Mouse (Mus musculus) G1E (cell line): ENCODE measurements at regions not wholly inside any gene's neighbourhood (a gene's known extent, or its start where the extent isn't known, plus 50 kb on each side); places are given as distances from the start of the nearest gene placed in this dataset.

ENCODE experiments used
- ATAC-seq: 2 replicates; pipeline ENCODE4 v1.8.0; 2016; ENCODE audit warnings: mild to moderate bottlenecking; ENCODE audit not compliant: insufficient number of reproducible peaks, poor library complexity, low FRiP score, severe bottlenecking; ENCODE audit errors: extremely low read depth
- DNase-seq: peaks from one replicate; pipeline ENCODE4 v3.0.0; 2012; ENCODE audit warnings: low spot score
- H3K27me3 ChIP-seq: 2 replicates; pipeline ENCODE4 v1.6.1; 2012; ENCODE audit warnings: mild to moderate bottlenecking, low read length, inconsistent platforms; ENCODE audit not compliant: insufficient read depth
- H3K36me3 ChIP-seq: replicated peaks from 2 replicates; pipeline ENCODE3; 2012; ENCODE audit warnings: mild to moderate bottlenecking, inconsistent platforms
- H3K4me1 ChIP-seq: 2 replicates; pipeline ENCODE4 v1.6.1; 2012; ENCODE audit warnings: low read depth, low read length, inconsistent platforms, mixed read lengths; ENCODE audit not compliant: insufficient read depth
- H3K4me3 ChIP-seq: 2 replicates; pipeline ENCODE4 v1.5.1; 2012; ENCODE audit warnings: low read depth, mild to moderate bottlenecking, inconsistent platforms, low read length, moderate library complexity, mixed read lengths
- H3K9me3 ChIP-seq: replicated peaks from 2 replicates; pipeline ENCODE4 v1.6.1; 2012; ENCODE audit warnings: inconsistent platforms
- CTCF ChIP-seq: IDR thresholded peaks from 2 replicates; pipeline ENCODE4 v1.5.1; 2012; ENCODE audit warnings: low read depth, low read length, inconsistent platforms, mixed read lengths
- GATA1 ChIP-seq: IDR thresholded peaks from 2 replicates; pipeline ENCODE4 v1.6.1; 2012; ENCODE audit warnings: borderline replicate concordance, low read length, inconsistent platforms, mixed read lengths
- GATA2 ChIP-seq: IDR thresholded peaks from 2 replicates; pipeline ENCODE4 v1.6.1; 2012; ENCODE audit warnings: low read depth, low read length, inconsistent platforms, borderline replicate concordance
- POLR2AphosphoS5 ChIP-seq: IDR thresholded peaks from 2 replicates; pipeline ENCODE4 v1.6.1; 2012; ENCODE audit warnings: low read depth, low read length, inconsistent platforms; ENCODE audit not compliant: insufficient replicate concordance
- TAL1 ChIP-seq: conservative IDR thresholded peaks from 2 replicates; pipeline ENCODE4 v1.6.1; 2012; ENCODE audit warnings: low read depth, low read length, inconsistent platforms, mixed read lengths

DNA sequence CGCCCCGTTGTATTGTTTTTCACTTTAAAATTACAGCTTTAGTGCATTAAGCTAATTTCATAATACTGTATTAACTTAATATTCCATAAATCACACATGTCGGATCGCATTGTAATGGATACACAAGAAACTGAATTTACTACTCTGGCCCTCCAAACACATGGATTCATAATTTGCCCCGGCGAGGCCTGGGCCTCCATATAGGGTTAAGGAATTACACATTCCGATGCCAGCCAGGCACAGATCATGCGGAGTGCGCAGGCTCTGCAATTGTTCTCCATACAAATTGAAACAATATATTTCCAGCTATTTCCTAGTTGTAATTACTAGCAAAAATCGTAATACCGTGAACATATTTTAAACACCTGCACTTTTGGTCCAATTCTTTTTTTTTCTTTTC, 330.2 kb upstream of the Zfp507 start:
- H3K4me1 ChIP-seq: no peaks in the 10 kb centered on the region
- no peaks in the 10 kb centered on the region for H3K27me3 ChIP-seq
- TF ChIP-seq GATA2 (no peak), CTCF (no peak), GATA1 (no peak), POLR2AphosphoS5 (no peak), TAL1 (no peak)

DNA sequence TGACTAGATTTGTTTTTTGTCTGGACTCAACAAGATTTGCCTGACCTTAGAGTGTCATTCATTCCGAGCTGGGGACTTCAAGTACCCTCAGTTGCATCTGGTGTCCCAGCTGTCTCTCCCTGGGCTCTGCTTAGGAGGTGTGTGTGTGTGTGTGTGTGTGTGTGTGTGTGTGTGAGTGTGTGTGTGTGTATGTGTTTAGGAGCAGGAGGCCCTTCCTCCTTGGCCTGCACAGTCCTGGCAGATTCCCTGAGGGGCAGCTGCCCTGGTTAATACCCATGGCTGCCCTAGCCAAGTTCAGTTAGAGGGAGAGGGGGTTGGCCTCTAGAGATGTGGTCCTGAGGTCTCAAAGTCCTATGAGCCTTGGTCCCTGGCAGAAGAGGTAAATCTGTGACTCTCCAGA, 329.8 kb upstream of the Zfp507 start:
- no peaks in the 10 kb centered on the region for H3K4me1 ChIP-seq
- H3K36me3 ChIP-seq: no peaks in the 10 kb centered on the region
- ATAC-seq: no peak
- no peak for DNase-seq
- no peak overlapping the region for H3K4me3 ChIP-seq
- H3K27me3 ChIP-seq: no peaks in the 10 kb centered on the region
- no peak for TF ChIP-seq TAL1
- TF ChIP-seq GATA2: no peak
- no peak for TF ChIP-seq POLR2AphosphoS5
- TF ChIP-seq CTCF: no peak
- TF ChIP-seq GATA1: no peak
- peaks cover 75% of the 10 kb centered on the region for H3K9me3 ChIP-seq

More for the DNA sequence above, 330.2 kb upstream of the Zfp507 start:
- H3K36me3 ChIP-seq: no peaks in the 10 kb centered on the region
- no peak for DNase-seq
- no peak overlapping the region for H3K4me3 ChIP-seq
- no peak for ATAC-seq
- H3K9me3 ChIP-seq: peaks cover 75% of the 10 kb centered on the region

DNA sequence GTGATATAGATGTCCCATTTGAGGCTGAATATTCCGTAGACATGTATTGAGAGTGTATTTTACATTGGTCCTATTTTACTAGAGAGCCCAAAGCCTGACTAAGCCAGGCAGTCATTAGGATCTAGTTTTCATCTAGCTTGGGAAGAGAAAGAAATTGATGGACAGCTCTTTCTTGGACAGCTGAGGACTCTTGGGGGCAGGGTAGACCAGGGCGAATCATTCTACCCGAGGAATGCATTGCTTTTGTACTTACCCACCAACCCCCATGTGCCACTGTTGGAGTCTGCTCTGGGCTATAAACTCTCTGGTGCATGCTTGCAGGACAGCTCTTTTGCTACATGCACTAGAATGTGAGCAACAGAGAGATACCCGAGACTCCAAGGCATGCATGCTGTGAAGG, 294.3 kb upstream of the Zfp507 start:
- Histone ChIP-seq H3K4me3 (no peak overlapping the region), H3K27me3 (no peaks in the 10 kb centered on the region), H3K36me3 (no peaks in the 10 kb centered on the region), H3K4me1 (no peaks in the 10 kb centered on the region), H3K9me3 (peaks cover 62% of the 10 kb centered on the region)
- TF ChIP-seq POLR2AphosphoS5 (no peak), TAL1 (no peak), GATA2 (no peak), GATA1 (no peak), CTCF (no peak)
- DNase-seq: no peak
- ATAC-seq: no peak

DNA sequence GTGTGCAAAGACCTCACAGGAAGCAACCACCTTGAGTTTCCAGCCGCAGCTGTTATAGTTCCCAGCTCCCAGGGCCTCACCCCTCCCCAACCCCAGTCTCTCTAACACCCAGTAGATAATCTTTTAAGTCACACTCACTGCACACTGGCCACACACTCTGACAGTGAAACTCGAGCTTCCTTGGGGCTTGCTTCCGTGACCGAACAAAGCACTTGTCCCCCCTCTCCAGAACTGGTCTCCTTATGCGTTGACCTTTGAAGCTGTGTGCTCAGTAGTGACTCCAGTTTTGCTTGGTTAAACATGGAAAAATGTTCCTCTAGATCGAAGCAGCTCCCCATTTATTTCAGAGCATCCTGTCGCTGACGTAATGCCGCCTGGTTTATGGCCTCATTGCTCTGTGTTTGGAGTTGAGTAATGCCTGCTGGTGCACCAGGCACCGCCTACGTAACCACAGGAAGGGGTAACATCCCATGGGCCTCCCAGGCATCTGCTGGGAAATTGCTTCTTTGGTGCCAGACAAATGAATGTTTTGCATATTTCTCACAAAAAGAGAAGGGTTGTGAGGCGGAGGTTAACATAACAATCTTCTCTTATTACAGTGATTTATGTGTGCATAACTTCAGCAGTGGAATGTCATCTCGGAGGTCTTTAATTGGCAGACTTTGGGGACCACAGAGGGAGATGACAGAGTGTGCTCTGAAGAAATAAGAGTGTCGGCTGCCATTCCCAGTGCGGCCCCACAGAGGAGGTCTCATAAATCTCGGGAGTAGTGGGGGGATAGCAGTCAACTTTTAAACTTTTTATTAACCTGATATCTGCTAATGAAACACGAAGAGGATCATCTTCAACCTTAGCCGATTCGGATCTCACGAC, 292.7 kb upstream of the Zfp507 start:
- H3K9me3 ChIP-seq: peaks cover 63% of the 10 kb centered on the region
- no peaks in the 10 kb centered on the region for H3K36me3 ChIP-seq
- ATAC-seq (no peak), DNase-seq (no peak)
- no peaks in the 10 kb centered on the region for H3K4me1 ChIP-seq
- H3K4me3 ChIP-seq: no peak overlapping the region
- no peaks in the 10 kb centered on the region for H3K27me3 ChIP-seq
- TF ChIP-seq GATA2 (no peak), POLR2AphosphoS5 (no peak), TAL1 (no peak), CTCF (no peak), GATA1 (no peak)

DNA sequence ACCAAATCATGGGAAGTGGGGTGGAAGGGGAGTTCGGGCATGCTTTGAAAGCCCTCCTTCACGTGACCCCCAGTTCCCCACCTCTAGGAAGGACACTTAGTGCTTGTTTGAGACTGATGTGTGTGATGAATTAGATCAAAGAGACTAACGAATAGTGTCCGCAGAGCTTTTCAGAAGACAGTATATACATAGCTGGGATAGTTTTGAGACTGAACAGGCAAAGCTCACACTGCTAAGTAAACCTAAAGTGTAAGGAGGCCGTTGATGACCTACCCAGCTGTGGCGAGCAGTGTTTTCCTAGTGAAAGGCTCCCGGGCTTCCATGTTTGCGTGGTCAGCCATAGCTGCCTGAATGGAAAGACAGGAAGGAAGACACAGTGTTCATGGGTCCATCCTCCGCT, 288.3 kb upstream of the Zfp507 start:
- TF ChIP-seq TAL1 (no peak), POLR2AphosphoS5 (no peak), GATA2 (no peak), GATA1 (no peak), CTCF (no peak)
- Histone ChIP-seq H3K36me3 (no peaks in the 10 kb centered on the region), H3K27me3 (no peaks in the 10 kb centered on the region), H3K4me1 (no peaks in the 10 kb centered on the region), H3K9me3 (peaks cover 70% of the 10 kb centered on the region), H3K4me3 (no peak overlapping the region)
- no peak for DNase-seq
- no peak for ATAC-seq

DNA sequence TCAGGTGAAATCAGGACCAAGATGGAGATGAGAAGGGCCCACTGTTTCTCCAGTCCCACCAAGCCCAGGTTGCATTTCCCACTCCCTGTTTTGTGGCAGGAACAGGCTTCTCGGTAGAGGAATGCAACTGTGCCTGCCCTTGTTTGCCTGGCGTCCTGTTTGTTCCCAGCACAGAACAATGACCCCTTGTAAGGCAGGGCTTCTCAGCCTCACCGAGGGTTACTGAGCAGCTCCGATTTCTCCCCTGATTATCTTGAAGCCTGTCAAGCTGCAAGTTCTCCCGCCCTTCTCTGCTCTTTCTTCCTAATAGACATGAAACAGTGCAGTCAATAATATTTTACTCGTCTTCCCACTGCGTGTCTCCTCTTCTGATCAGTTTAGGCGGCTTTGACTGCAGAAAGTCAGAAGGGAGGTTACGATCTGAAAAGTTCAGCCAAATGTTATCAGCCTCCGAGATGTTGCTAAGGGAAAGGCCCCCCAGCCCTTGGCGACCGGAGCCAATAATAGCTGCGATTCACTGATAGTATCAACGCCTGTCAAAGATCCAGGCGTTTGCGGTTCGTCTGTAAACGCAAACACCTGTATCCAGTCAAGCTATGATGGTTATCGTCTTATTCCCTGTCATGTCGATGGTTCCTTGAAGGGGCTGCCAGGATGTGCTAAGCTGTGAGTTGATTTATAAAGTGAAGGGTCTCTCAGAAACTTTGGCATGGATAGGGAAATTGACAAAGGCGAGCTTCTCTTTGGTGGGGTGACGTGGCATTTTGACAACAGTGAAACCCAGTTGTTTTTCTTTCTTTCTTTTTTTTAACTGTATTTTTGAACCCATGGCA, 287.7 kb upstream of the Zfp507 start:
- Histone ChIP-seq H3K36me3 (no peaks in the 10 kb centered on the region), H3K4me1 (no peaks in the 10 kb centered on the region), H3K27me3 (no peaks in the 10 kb centered on the region), H3K4me3 (no peak overlapping the region), H3K9me3 (peaks cover 72% of the 10 kb centered on the region)
- DNase-seq (no peak), ATAC-seq (no peak)
- no peak for TF ChIP-seq CTCF
- no peak for TF ChIP-seq POLR2AphosphoS5
- TF ChIP-seq GATA2: no peak

DNA sequence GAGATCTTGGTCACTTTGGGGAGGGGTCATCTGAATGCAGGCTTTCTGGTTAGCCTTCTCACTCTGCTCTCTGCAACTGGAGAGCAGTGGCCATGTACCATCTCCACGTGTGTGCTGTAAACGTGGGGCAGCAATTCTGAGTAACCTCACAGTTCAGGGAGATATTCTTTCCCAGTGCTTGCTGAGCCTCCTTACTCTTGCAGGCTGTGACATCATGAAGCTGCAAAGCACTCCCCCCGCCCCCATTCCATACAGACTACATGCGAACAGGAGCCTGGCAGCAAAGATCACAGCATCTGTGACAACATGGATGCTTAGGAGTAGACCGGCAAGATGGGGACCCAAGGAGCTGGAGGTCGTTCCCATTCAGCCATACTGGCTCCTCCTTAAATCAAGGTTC, 284.8 kb upstream of the Zfp507 start:
- no peak for DNase-seq

More for the DNA sequence above, 284.8 kb upstream of the Zfp507 start:
- H3K9me3 ChIP-seq: peaks cover 72% of the 10 kb centered on the region
- no peak for ATAC-seq
- no peaks in the 10 kb centered on the region for H3K27me3 ChIP-seq
- no peaks in the 10 kb centered on the region for H3K36me3 ChIP-seq
- H3K4me1 ChIP-seq: no peaks in the 10 kb centered on the region
- TF ChIP-seq CTCF (no peak), GATA1 (no peak), TAL1 (no peak)
- H3K4me3 ChIP-seq: no peak overlapping the region
